Mouse (Mus musculus): ENCODE measurements around the gene Flywch1. TPM values are rescaled to one million over a fixed set of nuclear protein-coding genes. Genes with fewer than 3 reads are reported as not detected.
A peak's percentile ranks its signal among the peaks of the same experiment; 100 is the strongest.

The Flywch1 gene
- total and polyA plus RNA-seq, 3 experiments, result 25.9 to 40.1 (median 39.4) TPM

- Histone ChIP-seq H3K4me1 (ENCODE audit: control insufficient read depth, insufficient read depth, low read length) (no peaks in the 10 kb centered on the region), H3K27ac (no peak overlapping the region), H3K27me3 (ENCODE audit: control insufficient read depth, insufficient read depth, low read length) (no peaks in the 10 kb centered on the region), H3K4me3 (no peak overlapping the region), H3K36me3 (ENCODE audit: control insufficient read depth, insufficient read depth, low read length) (no peaks in the 10 kb centered on the region), H3K9ac (ENCODE audit: low read depth, low read length) (no peak overlapping the region), H3K79me2 (replicated peaks; ENCODE audit: control insufficient read depth, insufficient read depth, low read length) (no peaks in the 10 kb centered on the region)
- TF ChIP-seq CTCF (IDR thresholded peaks at IDR 0.05) (no peak), EP300 (IDR thresholded peaks at IDR 0.05; ENCODE audit: insufficient read depth, low read depth, low read length) (no peak), POLR2A (IDR thresholded peaks at IDR 0.05; ENCODE audit: insufficient read depth, low read depth, low read length) (no peak)
- WGBS, result 96% methylated on average over 3 of the region's 3 CpGs
- intact Hi-C loops (cut with DNase I), result no loop called here
- DNase-seq, result no peak
Measured at GRCm38 (mm10) chr17:23761155-23761554, 10.2 kb downstream of the Flywch1 start.

GRCm38 (mm10) chr17:23760231-23760630 is 11.2 kb downstream of the Flywch1 start:
- Histone ChIP-seq H3K9ac (ENCODE audit: low read depth, low read length) (no peak overlapping the region), H3K27ac (no peak overlapping the region), H3K27me3 (ENCODE audit: control insufficient read depth, insufficient read depth, low read length) (no peaks in the 10 kb centered on the region), H3K4me1 (ENCODE audit: control insufficient read depth, insufficient read depth, low read length) (no peaks in the 10 kb centered on the region), H3K36me3 (ENCODE audit: control insufficient read depth, insufficient read depth, low read length) (no peaks in the 10 kb centered on the region), H3K79me2 (replicated peaks; ENCODE audit: control insufficient read depth, insufficient read depth, low read length) (no peaks in the 10 kb centered on the region), H3K4me3 (no peak overlapping the region)
- DNase-seq, result no peak
- no peak for TF ChIP-seq EP300 (IDR thresholded peaks at IDR 0.05; ENCODE audit: insufficient read depth, low read depth, low read length)
- no peak for TF ChIP-seq POLR2A (IDR thresholded peaks at IDR 0.05; ENCODE audit: insufficient read depth, low read depth, low read length)
- TF ChIP-seq CTCF (IDR thresholded peaks at IDR 0.05), result no peak
- 91% methylated on average over 9 of the region's 9 CpGs for WGBS
- intact Hi-C loops (cut with DNase I), result no loop called here

GRCm38 (mm10) chr17:23758801-23759200 is 12.6 kb downstream of the Flywch1 start:
- no peak overlapping the region for H3K4me3 ChIP-seq
- no peaks in the 10 kb centered on the region for H3K36me3 ChIP-seq (ENCODE audit: control insufficient read depth, insufficient read depth, low read length)
- no peaks in the 10 kb centered on the region for H3K79me2 ChIP-seq (replicated peaks; ENCODE audit: control insufficient read depth, insufficient read depth, low read length)
- no peak overlapping the region for H3K27ac ChIP-seq
- TF ChIP-seq POLR2A (IDR thresholded peaks at IDR 0.05; ENCODE audit: insufficient read depth, low read depth, low read length), result no peak
- TF ChIP-seq CTCF (IDR thresholded peaks at IDR 0.05), result no peak
- no peak for TF ChIP-seq EP300 (IDR thresholded peaks at IDR 0.05; ENCODE audit: insufficient read depth, low read depth, low read length)
- intact Hi-C loops (cut with DNase I), result no loop called here
- no peaks in the 10 kb centered on the region for H3K4me1 ChIP-seq (ENCODE audit: control insufficient read depth, insufficient read depth, low read length)
- no peak overlapping the region for H3K9ac ChIP-seq (ENCODE audit: low read depth, low read length)
- H3K27me3 ChIP-seq (ENCODE audit: control insufficient read depth, insufficient read depth, low read length), result no peaks in the 10 kb centered on the region
- WGBS, result 92% methylated on average over 8 of the region's 8 CpGs
- DNase-seq, result no peak

DNA sequence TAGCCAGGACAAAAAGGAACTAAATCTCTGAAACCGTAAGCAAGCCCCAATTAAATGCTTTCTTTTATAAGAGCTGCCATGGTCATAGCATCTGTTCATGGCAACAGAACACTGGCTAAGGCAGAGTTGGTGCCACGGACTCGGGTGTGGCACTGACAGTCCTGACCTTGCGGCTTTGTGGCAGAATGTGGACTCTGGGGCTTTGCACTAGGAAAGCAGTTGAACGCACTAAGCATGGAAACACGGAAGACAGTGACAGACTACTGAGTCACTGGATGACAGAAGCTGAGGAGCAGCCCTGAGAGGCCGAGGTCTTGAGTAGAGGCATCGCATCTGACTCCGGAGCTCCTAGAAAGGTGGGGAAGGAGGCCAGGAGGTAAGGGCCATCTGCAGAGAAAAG is 13.8 kb downstream of the Flywch1 start:
- H3K36me3 ChIP-seq (ENCODE audit: control insufficient read depth, insufficient read depth, low read length), result no peaks in the 10 kb centered on the region
- H3K9ac ChIP-seq (ENCODE audit: low read depth, low read length), result no peak overlapping the region
- DNase-seq, result no peak
- WGBS, result 93% methylated on average over 9 of the region's 9 CpGs
- H3K79me2 ChIP-seq (replicated peaks; ENCODE audit: control insufficient read depth, insufficient read depth, low read length), result no peaks in the 10 kb centered on the region
- TF ChIP-seq CTCF (IDR thresholded peaks at IDR 0.05) (no peak), EP300 (IDR thresholded peaks at IDR 0.05; ENCODE audit: insufficient read depth, low read depth, low read length) (no peak), POLR2A (IDR thresholded peaks at IDR 0.05; ENCODE audit: insufficient read depth, low read depth, low read length) (no peak)
- H3K27ac ChIP-seq, result no peak overlapping the region
- no peak overlapping the region for H3K4me3 ChIP-seq
- H3K27me3 ChIP-seq (ENCODE audit: control insufficient read depth, insufficient read depth, low read length), result no peaks in the 10 kb centered on the region
- no peaks in the 10 kb centered on the region for H3K4me1 ChIP-seq (ENCODE audit: control insufficient read depth, insufficient read depth, low read length)
- intact Hi-C loops (cut with DNase I), result no loop called here

- Histone ChIP-seq H3K9ac (ENCODE audit: low read depth, low read length) (peak overlapping the region; percentile 17; the same call in 1 of the 2 replicates), H3K27me3 (ENCODE audit: control insufficient read depth, insufficient read depth, low read length) (no peaks in the 10 kb centered on the region), H3K79me2 (replicated peaks; ENCODE audit: control insufficient read depth, insufficient read depth, low read length) (no peaks in the 10 kb centered on the region), H3K4me1 (ENCODE audit: control insufficient read depth, insufficient read depth, low read length) (no peaks in the 10 kb centered on the region), H3K36me3 (ENCODE audit: control insufficient read depth, insufficient read depth, low read length) (no peaks in the 10 kb centered on the region), H3K27ac (peak overlapping the region; percentile 70), H3K4me3 (no peak overlapping the region; the same call in 1 of the 2 replicates)
- WGBS, result 49% methylated on average over 13 of the region's 13 CpGs
- no peak for TF ChIP-seq CTCF (IDR thresholded peaks at IDR 0.05)
- 0 out of 2 replicates have a peak, but pooled peaks have one; percentile 20 for TF ChIP-seq POLR2A (IDR thresholded peaks at IDR 0.05; ENCODE audit: insufficient read depth, low read depth, low read length)
- no peak for TF ChIP-seq EP300 (IDR thresholded peaks at IDR 0.05; ENCODE audit: insufficient read depth, low read depth, low read length)
- peak in 1 of 2 experiments; percentile 39 for DNase-seq
- intact Hi-C loops (cut with DNase I), result no loop called here
Measured at GRCm38 (mm10) chr17:23755689-23756088, 15.7 kb downstream of the Flywch1 start.

GRCm38 (mm10) chr17:23749400-23750191 is 21.8 kb downstream of the Flywch1 start:
- Histone ChIP-seq H3K79me2 (replicated peaks; ENCODE audit: control insufficient read depth, insufficient read depth, low read length) (no peaks in the 10 kb centered on the region), H3K9ac (ENCODE audit: low read depth, low read length) (peak overlapping the region; percentile 50), H3K27ac (peak overlapping the region; percentile 86), H3K4me1 (ENCODE audit: control insufficient read depth, insufficient read depth, low read length) (peaks cover 4% of the 10 kb centered on the region; the same call in 1 of the 2 replicates), H3K27me3 (ENCODE audit: control insufficient read depth, insufficient read depth, low read length) (peaks cover 8% of the 10 kb centered on the region), H3K36me3 (ENCODE audit: control insufficient read depth, insufficient read depth, low read length) (no peaks in the 10 kb centered on the region), H3K4me3 (peak overlapping the region; percentile 45)
- 68% methylated on average over 11 of the region's 11 CpGs for WGBS
- no peak for DNase-seq
- TF ChIP-seq EP300 (IDR thresholded peaks at IDR 0.05; ENCODE audit: insufficient read depth, low read depth, low read length) (no peak), CTCF (IDR thresholded peaks at IDR 0.05) (no peak), POLR2A (IDR thresholded peaks at IDR 0.05; ENCODE audit: insufficient read depth, low read depth, low read length) (no peak; the same call in 1 of the 2 replicates)
- intact Hi-C loops (cut with DNase I), result loop anchor here (2.0 to 5.0 kb wide), 6 partner anchors 21 to 211 kb away; partner anchors contain the start of genes Flywch1, Flywch2 and Prss41

Measured in heart, adult 2 months (tissue).